Comparison of ENCODE assay signal across 10 mouse cellular contexts in the genomic region with DNA sequence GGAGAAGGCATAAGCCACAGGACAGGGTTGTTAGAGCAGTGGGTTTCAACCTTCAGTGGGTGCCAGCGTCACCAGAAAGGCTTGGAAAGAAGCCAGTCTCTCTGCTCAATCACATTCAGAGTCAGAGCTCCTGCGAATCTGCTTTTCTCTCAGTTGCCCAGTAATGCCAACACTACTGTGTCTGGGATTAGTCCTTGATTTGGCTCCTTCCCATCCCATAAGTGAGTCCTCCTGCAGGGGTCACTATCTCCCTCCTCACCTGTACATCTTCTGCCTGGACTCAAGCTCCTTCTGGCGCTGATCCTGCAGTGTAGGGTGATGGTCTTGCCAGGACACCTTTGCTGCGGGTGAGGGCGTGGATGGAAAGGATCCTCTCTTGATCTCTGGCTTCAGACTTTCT. TPM values are rescaled to one million over a fixed set of nuclear protein-coding genes. Genes with fewer than 3 reads are reported as not detected.
DNase-seq lines count a peak whose midpoint lies in the region; ATAC-seq and TF ChIP-seq lines count a peak whose summit lies in the region.
"Had no signal": no experiment of that assay in that cellular context is flagged by ENCODE, and none has a peak within 500 bp of the region (broad histone marks: within the 10 kb centered on the region; RNA-seq: fewer than 3 reads in every experiment).

No protein-coding gene starts in this region.

- no peak overlapping the region for H3K9ac ChIP-seq in heart, adult 2 months (ENCODE audit: low read depth, low read length)
- peak overlapping the region; percentile 21; the same call in 1 of the 2 replicates for H3K9ac ChIP-seq in forebrain, embryonic 14.5 days (ENCODE audit: low read length)

- H3K27me3 ChIP-seq in heart, adult 2 months (ENCODE audit: control insufficient read depth, insufficient read depth, low read length), result peaks cover 7% of the 10 kb centered on the region
- H3K27me3 ChIP-seq in forebrain, embryonic 14.5 days (replicated peaks; ENCODE audit: control insufficient read depth, insufficient read depth, low read length), result peaks cover 19% of the 10 kb centered on the region
- H3K27me3 ChIP-seq in limb, embryonic 10.5 days (ENCODE audit: low read depth, poor library complexity, severe bottlenecking), result peaks cover 66% of the 10 kb centered on the region
- 0 out of 2 replicates have a peak, but pooled peaks cover 2% of the 10 kb centered on the region for H3K27me3 ChIP-seq in thymus, adult 2 months (ENCODE audit: control insufficient read depth, insufficient read depth, low read length)

- no peaks in the 10 kb centered on the region for H3K4me1 ChIP-seq in heart, adult 2 months (ENCODE audit: control insufficient read depth, insufficient read depth, low read length)
- H3K4me1 ChIP-seq in forebrain, embryonic 14.5 days (ENCODE audit: control insufficient read depth, insufficient read depth, low read length), result 0 out of 2 replicates have a peak, but pooled peaks cover 5% of the 10 kb centered on the region
- H3K4me1 ChIP-seq in limb, embryonic 10.5 days, result peaks cover 13% of the 10 kb centered on the region
- H3K4me1 ChIP-seq in thymus, adult 2 months (replicated peaks; ENCODE audit: control insufficient read depth, insufficient read depth, low read length), result peaks cover 12% of the 10 kb centered on the region

- DNase-seq in heart, adult 2 months, result no peak
- DNase-seq in heart, postnatal 25 days (ENCODE audit: low spot score), result no peak
- DNase-seq in MN1 (ENCODE audit: low spot score), result peak; percentile 38
- peak; percentile 55 for DNase-seq in forebrain, embryonic 14.5 days (ENCODE audit: low spot score)
- no peak for DNase-seq in limb, embryonic 10.5 days (ENCODE audit: low spot score)
- no peak for DNase-seq in right cerebral cortex, postnatal 4 days
- no peak for DNase-seq in thymus, adult 2 months

- H3K9me3 ChIP-seq in forebrain, embryonic 14.5 days (replicated peaks; ENCODE audit: control insufficient read depth, low read length), result no peaks in the 10 kb centered on the region
- H3K9me3 ChIP-seq in limb, embryonic 10.5 days (replicated peaks), result no peaks in the 10 kb centered on the region
- H3K9me3 ChIP-seq: G1E had no signal

- no peaks in the 10 kb centered on the region for H3K36me3 ChIP-seq in heart, adult 2 months (ENCODE audit: control insufficient read depth, insufficient read depth, low read length)
- H3K36me3 ChIP-seq in forebrain, embryonic 14.5 days (ENCODE audit: control insufficient read depth, insufficient read depth, low read length), result no peaks in the 10 kb centered on the region
- H3K36me3 ChIP-seq in limb, embryonic 10.5 days, result no peaks in the 10 kb centered on the region
- H3K36me3 ChIP-seq in thymus, adult 2 months (ENCODE audit: control insufficient read depth, insufficient read depth, low read length), result no peaks in the 10 kb centered on the region
- H3K36me3 ChIP-seq: G1E had no signal

- no peak for TF ChIP-seq EP300 in heart, adult 2 months (IDR thresholded peaks at IDR 0.05; ENCODE audit: insufficient read depth, low read depth, low read length)

- no peak overlapping the region for H3K27ac ChIP-seq in heart, adult 2 months
- H3K27ac ChIP-seq in forebrain, embryonic 14.5 days (ENCODE audit: low read depth, low read length), result no peak overlapping the region
- no peak overlapping the region for H3K27ac ChIP-seq in limb, embryonic 10.5 days
- H3K27ac ChIP-seq in thymus, adult 2 months (ENCODE audit: control insufficient read depth, insufficient read depth, low read length), result no peak overlapping the region

- no peak for TF ChIP-seq POLR2A in heart, adult 2 months (IDR thresholded peaks at IDR 0.05; ENCODE audit: insufficient read depth, low read depth, low read length)
- TF ChIP-seq POLR2A in thymus, adult 2 months (IDR thresholded peaks at IDR 0.05; ENCODE audit: control insufficient read depth, extremely low read depth, insufficient read depth, low read length, poor library complexity), result no peak

- H3K4me2 ChIP-seq in forebrain, embryonic 14.5 days (ENCODE audit: low read length), result peak overlapping the region; percentile 41

- peak; percentile 42 for TF ChIP-seq CTCF in heart, adult 2 months (IDR thresholded peaks at IDR 0.05)
- TF ChIP-seq CTCF in thymus, adult 2 months (IDR thresholded peaks at IDR 0.05; ENCODE audit: borderline replicate concordance, control insufficient read depth, extremely low read depth, insufficient read depth, low read length, poor library complexity), result no peak

- no peak for ATAC-seq in forebrain, embryonic 14.5 days
- no peak for ATAC-seq in erythroid progenitor cell, adult 5-6 weeks (replicated peaks; ENCODE audit: low FRiP score, poor library complexity, severe bottlenecking)

- 7% methylated on average over 5 of the region's 5 CpGs for WGBS in heart, adult 2 months
- whole genome bisulfite sequencing in forebrain, embryonic 14.5 days, result 2% methylated on average over 5 of the region's 5 CpGs
- 13% methylated on average over 5 of the region's 5 CpGs for WGBS in limb, embryonic 10.5 days
- WGBS in thymus, adult 2 months, result 7% methylated on average over 5 of the region's 5 CpGs

- intact Hi-C loops in heart, adult 2 months (cut with DNase I), result loop anchor here (5.0 kb wide), 1 partner anchor 186 kb away; no protein-coding TSS in a partner anchor
- intact Hi-C loops in heart, postnatal 25 days (cut with DNase I), result loop anchor here (10.0 kb wide), 1 partner anchor 188 kb away; no protein-coding TSS in a partner anchor

- no peak overlapping the region for H3K4me3 ChIP-seq in heart, adult 2 months
- H3K4me3 ChIP-seq in forebrain, embryonic 14.5 days (ENCODE audit: low read depth, low read length), result no peak overlapping the region
- H3K4me3 ChIP-seq in limb, embryonic 10.5 days, result peak overlapping the region; percentile 29; the same call in 1 of the 2 replicates
- no peak overlapping the region for H3K4me3 ChIP-seq in thymus, adult 2 months (ENCODE audit: control insufficient read depth, insufficient read depth, low read length)

- no peaks in the 10 kb centered on the region for H3K79me2 ChIP-seq in heart, adult 2 months (replicated peaks; ENCODE audit: control insufficient read depth, insufficient read depth, low read length)

RNA-seq across cellular contexts. Expression of a gene that starts 0.9 kb away (rescaled TPM):
- total RNA-seq in heart, adult 2 months (2021), result 1 to 10 TPM in 1 of 2 experiments, under 1 TPM in 1; 0.84 to 1.6 TPM
- 0.68 TPM in 1 of 2 replicates, not detected in the other for polyA plus RNA-seq in heart, adult 2 months (2012; rRNA removed)
- 1 to 10 TPM; 1.6 to 1.8 TPM for total RNA-seq in heart, postnatal 25 days (2021)
- polyA plus RNA-seq in forebrain, embryonic 14.5 days (2014; fragmentation: Nextera tagmentation; extraction: Ambion mirVana), result 0.08 TPM in 1 of 2 replicates, not detected in the other
- 0.15 TPM in 1 of 2 replicates, not detected in the other for polyA plus RNA-seq in limb, embryonic 10.5 days (2016; fragmentation: Nextera tagmentation; extraction: Ambion mirVana)
- 0.43 and 0.57 TPM in 2 replicates for polyA plus RNA-seq in thymus, adult 2 months (2012; rRNA removed)
- not detected in 2 replicates for total RNA-seq in erythroid progenitor cell, adult 5-6 weeks (2015; ENCODE audit: low replicate concordance)
- not detected in 2 replicates for total RNA-seq in erythroid progenitor cell, adult 5-6 weeks (2017; ENCODE audit: low replicate concordance)
- polyA plus RNA-seq: G1E had no signal

RNA-seq across cellular contexts. Expression of a gene that starts 40.0 kb away (rescaled TPM):
- not detected for total RNA-seq in heart, adult 2 months (2021)
- 0.04 TPM in 1 of 2 replicates, not detected in the other for polyA plus RNA-seq in heart, adult 2 months (2012; rRNA removed)
- total RNA-seq in heart, postnatal 25 days (2021), result not detected
- polyA plus RNA-seq in forebrain, embryonic 14.5 days (2014; fragmentation: Nextera tagmentation; extraction: Ambion mirVana), result 0.15 TPM in 1 of 2 replicates, not detected in the other
- polyA plus RNA-seq in limb, embryonic 10.5 days (2016; fragmentation: Nextera tagmentation; extraction: Ambion mirVana), result 0.05 TPM in 1 of 2 replicates, not detected in the other
- 1.00 and 1.1 TPM in 2 replicates for polyA plus RNA-seq in thymus, adult 2 months (2012; rRNA removed)
- total RNA-seq in erythroid progenitor cell, adult 5-6 weeks (2015; ENCODE audit: low replicate concordance), result not detected in 2 replicates
- total RNA-seq in erythroid progenitor cell, adult 5-6 weeks (2017; ENCODE audit: low replicate concordance), result not detected in 2 replicates
- total RNA-seq: G1E; heart, adult 18-20 months had no signal
- polyA plus RNA-seq: G1E had no signal

RNA-seq across cellular contexts. Expression of a gene that starts 40.1 kb away (rescaled TPM):
- total RNA-seq in heart, adult 2 months (2021), result 1 to 10 TPM; 1.6 to 1.8 TPM
- 0.06 TPM in 2 replicates for polyA plus RNA-seq in heart, adult 2 months (2012; rRNA removed)
- 1 to 10 TPM; 1.4 to 1.5 TPM for total RNA-seq in heart, postnatal 25 days (2021)
- 0.35 and 0.41 TPM in 2 replicates for polyA plus RNA-seq in forebrain, embryonic 14.5 days (2014; fragmentation: Nextera tagmentation; extraction: Ambion mirVana)
- not detected in 2 replicates for polyA plus RNA-seq in limb, embryonic 10.5 days (2016; fragmentation: Nextera tagmentation; extraction: Ambion mirVana)
- polyA plus RNA-seq in thymus, adult 2 months (2012; rRNA removed), result 0.26 and 0.40 TPM in 2 replicates
- total RNA-seq in erythroid progenitor cell, adult 5-6 weeks (2015; ENCODE audit: low replicate concordance), result 0.36 TPM in 1 of 2 replicates, not detected in the other
- not detected in 2 replicates for total RNA-seq in erythroid progenitor cell, adult 5-6 weeks (2017; ENCODE audit: low replicate concordance)
- polyA plus RNA-seq: G1E had no signal

Comparison
In these comparisons a context has a peak if more than half of its experiments do, and no peak if none do; other contexts are left out.
1. DNase-seq: peak in MN1 (single experiment) and forebrain, embryonic 14.5 days (single experiment); none in heart, adult 2 months (0 of 2), heart, postnatal 25 days (single experiment), limb, embryonic 10.5 days (single experiment), right cerebral cortex, postnatal 4 days (single experiment) and thymus, adult 2 months (single experiment).